Mouse (Mus musculus): ENCODE measurements at regions not wholly inside any gene's neighbourhood (a gene's known extent, or its start where the extent isn't known, plus 50 kb on each side); places are given as distances from the start of the nearest gene placed in this dataset.

- in situ Hi-C loops (cut with MboI), result no loop called here
Observed at GRCm38 (mm10) chr17:84129204-84129603, 58.5 kb downstream of the Zfp36l2 start.

DNA sequence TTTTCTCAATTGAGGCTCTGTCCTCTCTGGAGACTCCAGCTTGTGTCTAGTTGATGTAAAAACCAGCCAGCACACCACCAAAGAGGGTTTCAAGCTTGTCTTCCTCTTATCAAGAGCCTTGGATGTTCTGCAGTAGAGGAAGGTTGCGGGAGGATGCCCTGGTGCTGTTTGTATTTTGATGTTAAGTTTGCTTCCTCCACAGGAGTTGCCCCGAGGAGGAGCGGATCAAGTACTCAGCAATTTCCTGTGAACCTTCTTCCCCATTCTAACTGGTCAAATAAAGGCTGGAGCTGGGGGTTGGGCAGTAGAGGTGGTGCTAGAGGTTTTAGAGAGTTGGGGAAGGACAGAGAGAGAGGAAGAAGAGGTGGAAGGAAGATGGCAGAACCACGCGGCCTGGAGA is 59.5 kb downstream of the Zfp36l2 start:
- in situ Hi-C loops (cut with MboI), result no loop called here

DNA sequence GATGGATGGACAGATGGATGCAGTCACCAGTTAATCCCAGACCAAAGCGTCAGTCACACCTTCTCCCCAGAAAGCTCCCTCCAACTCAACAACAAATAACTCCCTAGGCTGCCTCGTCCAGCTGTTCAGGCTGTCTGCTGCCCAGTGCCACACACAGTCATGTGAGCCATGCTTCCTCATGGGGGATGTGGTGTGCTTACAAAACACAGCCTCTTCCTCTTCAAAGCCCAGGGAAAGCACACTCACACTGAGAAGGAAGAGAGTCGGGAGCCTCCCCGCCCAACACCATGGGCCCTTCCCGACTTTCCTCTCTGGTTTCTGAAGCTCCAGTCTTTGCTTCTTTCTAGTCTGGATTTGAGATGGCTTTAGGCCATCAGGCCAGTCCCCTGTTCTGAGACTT is 61.6 kb downstream of the Zfp36l2 start:
- in situ Hi-C loops (cut with MboI), result no loop called here

- in situ Hi-C loops (cut with MboI), result loop anchor here (5.0 kb wide), 1 partner anchor 59 kb away; no protein-coding TSS in a partner anchor
Observed at GRCm38 (mm10) chr17:84123161-84123560, 64.6 kb downstream of the Zfp36l2 start.

GRCm38 (mm10) chr17:84122486-84123131 is 65.1 kb downstream of the Zfp36l2 start:
- in situ Hi-C loops (cut with MboI), result loop anchor here (5.0 kb wide), 1 partner anchor 60 kb away; no protein-coding TSS in a partner anchor

- in situ Hi-C loops (cut with MboI), result loop anchor here (5.0 kb wide), 1 partner anchor 61 kb away; no protein-coding TSS in a partner anchor
Observed at GRCm38 (mm10) chr17:84121291-84121690, 66.5 kb downstream of the Zfp36l2 start.

DNA sequence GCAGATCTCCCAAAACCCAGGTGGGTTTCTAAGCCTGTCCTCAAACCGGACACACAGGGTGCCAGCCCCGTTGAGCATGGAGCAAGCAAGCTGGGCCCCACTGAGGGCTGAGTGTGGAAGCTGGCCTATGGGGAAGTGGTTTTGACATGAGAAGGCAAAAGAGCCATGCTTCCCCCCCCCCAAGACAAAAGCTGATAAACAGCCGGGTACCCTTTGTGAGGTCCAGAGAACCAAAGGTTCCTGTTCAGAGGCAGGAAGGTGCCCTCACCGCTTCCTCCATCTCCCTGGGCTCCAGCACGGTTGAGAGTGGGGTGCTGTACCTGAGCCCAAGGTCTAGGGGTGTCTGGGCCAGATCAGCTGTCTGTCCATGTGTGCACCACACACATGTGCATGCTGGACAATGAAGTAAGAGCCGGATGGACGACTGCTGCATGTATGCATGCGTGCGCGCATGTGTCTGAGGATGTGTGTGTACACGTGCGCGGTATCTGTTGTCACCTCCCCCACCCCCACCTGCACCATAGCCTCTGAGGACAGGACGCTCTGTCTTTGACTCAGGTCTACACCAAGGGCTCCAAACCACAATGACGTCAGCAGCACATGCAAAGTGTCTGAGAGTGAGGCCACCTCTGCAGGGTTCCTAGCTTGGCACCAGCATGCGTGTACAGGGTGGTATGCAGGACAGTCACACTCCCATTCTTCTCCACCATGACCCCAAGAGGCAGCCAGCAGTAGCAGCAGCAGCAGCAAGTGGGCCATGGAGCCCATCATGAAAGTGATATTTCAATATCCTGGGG is 68.3 kb downstream of the Zfp36l2 start:
- in situ Hi-C loops (cut with MboI), result loop anchor here (5.0 kb wide), 1 partner anchor 63 kb away; no protein-coding TSS in a partner anchor

DNA sequence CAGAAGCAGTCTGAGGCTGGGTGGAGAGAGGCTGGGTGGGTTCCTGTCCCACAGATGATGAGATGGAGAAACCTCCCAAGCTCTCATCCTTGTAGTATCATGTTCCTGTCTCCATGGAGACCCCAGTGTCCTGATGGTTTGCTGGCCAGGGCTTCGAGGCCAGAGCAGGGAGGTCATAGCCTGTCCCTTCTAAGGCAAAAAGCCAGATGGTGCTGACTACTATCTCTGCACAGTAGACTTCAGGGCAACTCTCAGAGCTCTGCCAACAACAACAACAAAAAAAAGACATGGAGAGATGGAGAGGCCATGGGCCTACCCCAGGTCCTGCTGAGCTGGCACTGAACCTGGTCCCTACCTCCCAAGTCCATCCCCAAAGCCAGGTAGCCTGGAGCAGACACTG is 69.0 kb downstream of the Zfp36l2 start:
- in situ Hi-C loops (cut with MboI), result no loop called here

DNA sequence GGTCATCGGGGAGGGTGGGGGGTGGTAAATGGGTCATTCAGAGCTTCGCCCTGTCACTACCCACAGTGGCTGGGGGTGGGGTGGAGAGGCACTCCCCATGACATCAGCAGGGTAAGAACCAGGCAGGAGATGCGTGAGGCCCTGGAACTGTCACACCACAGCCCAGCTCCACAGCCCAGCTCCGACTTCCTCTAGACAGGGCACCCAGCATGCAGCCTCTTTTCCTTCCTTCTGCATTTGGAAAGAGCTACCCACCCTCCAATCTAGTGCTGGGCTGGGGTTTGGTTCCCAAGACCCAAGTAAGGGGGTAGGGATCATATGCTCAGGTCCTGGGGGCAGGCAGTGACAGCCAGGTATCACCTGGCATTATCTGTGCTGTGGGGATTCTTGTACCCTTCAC is 69.5 kb downstream of the Zfp36l2 start:
- in situ Hi-C loops (cut with MboI), result no loop called here

DNA sequence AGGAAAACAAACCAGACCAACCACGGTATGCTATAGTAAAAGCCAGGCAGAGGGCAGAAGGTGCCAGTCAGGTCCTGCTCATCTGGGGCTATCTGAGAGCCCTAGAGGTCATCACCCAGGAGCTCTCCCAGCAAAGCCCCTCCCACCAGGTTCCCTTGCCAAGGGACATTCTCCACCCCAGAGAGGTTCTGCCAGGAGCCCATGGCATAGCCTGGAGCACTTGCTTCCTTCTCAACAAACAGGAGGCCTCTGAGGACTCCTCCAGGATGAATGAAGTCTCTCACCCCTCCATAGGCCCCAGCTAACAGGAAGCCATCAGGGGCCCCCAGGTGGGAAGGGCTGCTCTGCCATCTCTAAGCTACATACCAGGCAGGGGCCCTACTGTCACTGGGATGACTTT is 70.0 kb downstream of the Zfp36l2 start:
- in situ Hi-C loops (cut with MboI), result no loop called here

GRCm38 (mm10) chr17:84116340-84117279 is 71.1 kb downstream of the Zfp36l2 start:
- in situ Hi-C loops (cut with MboI), result no loop called here

DNA sequence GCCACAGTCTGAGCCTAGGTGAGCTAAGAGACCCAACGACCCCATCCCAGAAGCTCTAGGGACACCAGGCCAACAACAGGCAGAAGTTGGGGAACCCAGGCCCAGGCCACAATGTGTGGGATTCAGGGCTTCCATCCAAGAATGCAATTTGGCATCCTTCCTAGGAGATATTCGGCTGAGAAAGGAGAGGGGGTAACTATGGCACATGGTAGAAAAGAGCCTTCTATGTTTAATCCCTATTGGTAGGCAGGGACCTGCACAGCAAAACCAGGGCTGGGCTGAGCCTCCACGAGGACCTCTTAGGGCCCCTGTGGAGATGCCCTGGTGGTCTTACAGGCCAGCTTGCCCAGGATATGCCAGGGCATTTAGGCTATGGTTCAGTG is 71.8 kb downstream of the Zfp36l2 start:
- in situ Hi-C loops (cut with MboI), result no loop called here

- in situ Hi-C loops (cut with MboI), result no loop called here
Observed at GRCm38 (mm10) chr17:84115133-84115532, 72.6 kb downstream of the Zfp36l2 start.

DNA sequence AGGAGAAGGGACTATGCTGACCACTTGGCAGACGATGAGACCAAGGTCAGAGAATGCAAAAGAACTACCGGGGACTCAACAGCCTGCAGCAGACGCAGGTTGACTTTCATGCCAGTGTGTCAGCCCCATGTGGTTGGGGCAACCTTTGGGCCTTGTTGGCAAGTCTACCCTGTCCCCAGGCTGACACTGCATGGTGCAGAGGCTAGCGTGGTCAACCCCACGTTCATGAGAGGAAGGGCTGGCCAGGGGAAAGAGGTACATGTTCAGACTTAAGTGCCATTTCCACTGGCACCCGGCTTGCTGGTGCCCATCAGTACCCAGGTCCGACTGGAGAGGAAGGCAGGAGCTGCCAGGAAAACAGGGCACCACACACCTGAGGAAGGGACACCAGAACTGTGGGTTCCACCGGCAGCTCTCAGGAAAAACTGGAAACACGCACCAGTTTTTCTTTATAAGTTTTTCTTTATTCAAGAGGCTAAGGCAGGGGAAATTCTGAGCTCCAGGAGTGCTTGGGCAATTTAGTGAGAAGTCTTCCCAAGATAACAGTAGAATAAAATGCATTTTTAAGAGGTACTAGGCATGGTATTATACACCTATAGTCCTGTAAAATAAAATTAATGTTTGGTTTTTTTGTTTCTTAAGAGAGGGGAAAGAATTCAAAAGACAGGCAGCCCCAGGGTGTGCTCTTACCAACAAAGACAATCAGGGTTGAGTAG is 73.3 kb downstream of the Zfp36l2 start:
- in situ Hi-C loops (cut with MboI), result no loop called here

GRCm38 (mm10) chr17:84113608-84114278 is 74.0 kb downstream of the Zfp36l2 start:
- in situ Hi-C loops (cut with MboI), result no loop called here

DNA sequence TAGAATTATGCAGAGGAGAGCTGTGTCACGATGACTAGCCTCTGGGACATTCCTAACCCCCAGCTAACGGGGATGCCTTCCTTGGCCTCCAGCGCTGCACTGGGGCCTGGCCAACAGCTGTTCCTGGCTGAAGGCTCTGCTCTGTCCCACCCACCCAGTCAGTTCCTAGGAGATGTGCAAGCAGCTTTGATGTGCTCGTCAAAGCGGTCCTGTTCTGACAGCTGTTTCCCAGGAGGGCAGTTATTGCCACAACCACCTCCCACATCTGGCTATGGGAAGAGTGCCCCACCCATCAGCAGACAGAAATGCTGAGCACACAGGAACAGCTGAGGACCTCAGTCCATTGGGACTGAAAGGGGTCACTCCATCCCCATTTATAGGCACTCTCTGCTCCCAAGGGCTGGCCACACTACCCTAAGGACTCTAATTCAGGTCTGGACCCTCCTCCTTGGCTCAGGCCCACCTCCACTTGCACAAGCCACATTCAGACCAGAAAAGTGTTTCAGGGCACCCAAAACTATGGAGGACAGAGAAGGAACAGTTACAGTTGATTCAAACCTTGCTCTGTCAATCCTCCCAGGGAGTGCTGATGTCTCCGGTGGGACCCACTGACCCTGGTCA is 75.2 kb downstream of the Zfp36l2 start:
- in situ Hi-C loops (cut with MboI), result no loop called here

GRCm38 (mm10) chr17:84111787-84112370 is 75.9 kb downstream of the Zfp36l2 start:
- in situ Hi-C loops (cut with MboI), result no loop called here

DNA sequence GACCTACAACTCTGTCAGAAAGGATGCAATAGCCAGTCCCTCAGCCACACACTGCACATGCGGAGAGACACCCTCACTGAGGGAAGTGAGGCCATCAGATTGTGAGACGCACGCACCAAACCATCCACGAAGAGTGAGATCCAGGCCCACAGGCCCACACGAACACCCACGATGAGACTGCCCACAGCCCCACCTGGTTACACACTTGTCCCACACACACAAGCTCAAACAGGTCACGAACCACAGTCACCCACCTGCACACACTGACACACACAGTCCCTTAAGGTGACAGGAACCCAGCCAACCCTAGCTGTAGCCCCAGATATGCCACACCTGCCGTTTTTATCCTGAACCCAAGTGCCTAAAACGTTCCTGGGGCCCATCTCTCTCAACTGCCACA is 76.8 kb downstream of the Zfp36l2 start:
- in situ Hi-C loops (cut with MboI), result no loop called here

- in situ Hi-C loops (cut with MboI), result no loop called here
Observed at GRCm38 (mm10) chr17:84110000-84110695, 77.6 kb downstream of the Zfp36l2 start.
